Mouse (Mus musculus): ENCODE results near the gene Tfpt.
"Not testable (repeated sequence)": the region's sequence is repeated elsewhere in the genome, so short reads cannot be mapped to it uniquely, and the experiment has no call there.

The Tfpt gene

DNA sequence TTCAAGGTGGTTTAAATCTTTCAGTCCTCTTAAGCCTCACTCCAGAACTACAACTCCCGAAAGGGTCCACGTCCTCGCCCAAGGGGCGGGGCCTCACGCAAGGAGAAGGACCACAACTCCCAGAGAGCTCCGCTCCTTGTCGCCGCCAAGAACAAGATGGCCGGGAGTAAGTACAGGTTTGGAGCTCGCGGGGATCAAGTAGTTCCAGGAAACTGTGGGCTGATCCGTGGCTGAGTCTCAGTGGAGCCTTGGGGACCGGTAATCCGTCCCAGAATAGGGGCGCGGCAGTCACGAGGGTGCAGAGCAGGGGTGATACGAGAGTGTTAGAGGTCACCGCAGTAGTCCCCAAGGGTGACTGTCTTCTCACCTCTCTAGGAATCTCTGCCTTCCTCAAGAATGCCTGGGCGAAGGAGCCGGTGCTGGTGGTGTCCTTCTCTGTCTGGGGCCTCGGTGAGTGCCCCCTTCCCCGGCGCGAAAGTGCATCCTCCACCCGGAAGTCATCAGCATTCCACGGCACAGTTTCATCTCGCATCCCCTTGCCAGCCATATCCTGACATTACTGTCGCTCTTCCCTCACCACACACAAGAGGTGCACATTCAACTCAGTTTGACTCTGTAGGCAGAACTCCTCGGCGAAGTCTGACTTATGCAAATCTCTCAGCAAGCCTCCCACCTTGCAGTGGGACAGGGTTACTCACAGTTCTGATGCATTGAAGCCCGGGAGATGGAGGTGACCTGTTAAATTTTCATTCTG is 12.3 kb downstream of the Tfpt start, which contains the start of gene Ndufa3:
Ndufa3 (plus strand) TSS at position 132 of the 754 bp plus-strand sequence.
- in situ Hi-C loops (cut with MseI, MboI): no loop called here

DNA sequence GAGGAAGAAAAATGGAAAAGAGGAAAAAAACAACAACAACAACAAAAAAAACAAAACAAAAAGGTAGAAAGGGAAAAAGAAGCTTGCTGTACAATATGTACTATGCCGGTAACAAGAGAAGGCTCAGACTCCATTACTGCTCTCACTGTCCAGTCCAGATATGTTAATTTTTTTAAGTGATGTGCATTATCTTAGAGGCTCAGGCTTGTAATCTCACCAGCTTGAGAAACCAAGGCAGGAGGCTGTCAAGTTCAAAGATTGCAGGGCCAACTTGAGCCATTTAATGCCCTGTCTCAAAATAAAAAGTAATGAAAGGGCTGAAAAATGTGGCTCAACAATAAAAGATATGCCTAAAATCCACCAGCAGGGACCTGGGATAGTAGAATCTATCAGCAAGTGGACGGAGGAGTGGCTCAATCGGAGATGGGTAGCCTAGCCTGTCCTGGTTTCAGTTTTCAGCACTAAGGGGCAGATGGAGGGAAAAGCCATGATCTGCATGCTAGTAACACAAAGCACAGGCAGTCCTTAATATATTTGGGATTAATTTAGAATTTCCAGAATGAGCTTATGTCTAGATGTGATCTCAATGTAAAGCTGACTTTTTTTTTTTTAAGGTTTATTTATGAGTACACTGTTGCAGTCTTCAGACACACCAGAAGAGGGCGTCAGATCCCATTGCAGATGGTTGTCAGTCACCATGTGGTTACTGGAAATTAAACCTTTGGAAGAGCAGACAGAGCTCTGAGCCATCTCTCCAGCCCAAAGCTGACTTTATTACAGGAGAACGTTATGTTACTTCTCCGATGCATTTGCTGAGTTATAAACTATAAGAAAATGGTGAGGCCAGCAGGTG is 13.1 kb downstream of the Tfpt start:
- in situ Hi-C loops (cut with MseI, MboI): no loop called here

DNA sequence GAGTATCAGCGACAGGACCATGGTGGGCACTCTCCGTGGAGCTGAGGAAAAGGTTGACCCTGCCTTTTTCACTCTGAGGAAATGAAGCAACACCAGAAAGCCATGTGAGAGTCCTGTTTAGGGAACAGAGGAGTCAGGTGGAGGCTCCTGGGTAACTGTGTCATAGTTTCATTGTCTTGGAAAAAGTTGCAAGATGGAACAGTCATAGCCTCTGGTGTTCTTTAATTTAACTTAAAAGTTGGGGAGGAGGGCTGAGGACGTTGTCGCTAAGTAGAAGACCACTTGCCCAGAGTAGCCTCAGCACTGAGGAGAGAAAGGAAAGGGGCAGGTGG is 13.7 kb downstream of the Tfpt start, which contains the start of gene Oscar:
Oscar (minus strand) TSS at position 101 of the 332 bp plus-strand sequence.
- in situ Hi-C loops (cut with MseI, MboI): no loop called here

DNA sequence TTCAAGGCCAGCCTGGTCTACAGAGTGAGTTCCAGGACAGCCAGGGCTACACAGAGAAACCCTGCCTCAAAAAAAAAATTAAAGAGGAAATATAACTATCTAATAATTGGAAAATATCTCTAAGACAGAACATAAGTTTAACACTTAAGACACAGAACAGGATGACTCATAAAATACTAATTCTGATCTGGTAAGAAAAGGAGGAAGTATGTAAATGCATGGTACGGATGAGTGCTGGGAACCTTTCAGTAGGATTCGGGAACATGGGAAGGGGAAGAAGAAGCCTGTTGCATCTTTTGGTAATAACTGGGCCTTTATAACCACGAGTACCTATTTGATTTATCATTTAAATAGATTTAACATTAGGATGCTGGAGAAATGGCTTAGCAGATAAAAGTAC is 15.7 kb downstream of the Tfpt start:
- in situ Hi-C loops (cut with MseI, MboI): no loop called here

DNA sequence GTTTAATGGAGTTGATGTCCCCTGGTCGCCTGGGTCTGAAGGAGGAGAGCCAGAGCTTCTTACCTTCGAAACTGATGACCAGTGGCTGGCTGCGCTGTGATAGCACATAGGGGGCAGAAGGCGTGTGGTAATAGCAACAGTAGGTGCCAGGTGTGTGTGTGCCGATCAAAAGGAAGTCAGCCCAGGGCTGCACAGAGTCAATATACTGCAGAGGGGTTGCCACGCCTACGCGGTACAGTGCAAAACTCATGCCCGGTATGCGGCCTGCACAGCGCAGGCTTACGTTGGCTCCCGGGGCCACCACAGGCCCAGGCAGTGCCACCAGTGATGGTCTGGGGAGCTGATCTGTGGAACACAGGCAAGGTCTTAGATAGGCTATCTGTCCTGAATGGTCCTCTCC is 18.7 kb downstream of the Tfpt start:
- in situ Hi-C loops (cut with MseI, MboI): no loop called here

- in situ Hi-C loops (cut with MseI, MboI): no loop called here
These were observed 19.3 kb downstream of the Tfpt start for GRCm38 (mm10) chr7:3610437-3610836.

DNA sequence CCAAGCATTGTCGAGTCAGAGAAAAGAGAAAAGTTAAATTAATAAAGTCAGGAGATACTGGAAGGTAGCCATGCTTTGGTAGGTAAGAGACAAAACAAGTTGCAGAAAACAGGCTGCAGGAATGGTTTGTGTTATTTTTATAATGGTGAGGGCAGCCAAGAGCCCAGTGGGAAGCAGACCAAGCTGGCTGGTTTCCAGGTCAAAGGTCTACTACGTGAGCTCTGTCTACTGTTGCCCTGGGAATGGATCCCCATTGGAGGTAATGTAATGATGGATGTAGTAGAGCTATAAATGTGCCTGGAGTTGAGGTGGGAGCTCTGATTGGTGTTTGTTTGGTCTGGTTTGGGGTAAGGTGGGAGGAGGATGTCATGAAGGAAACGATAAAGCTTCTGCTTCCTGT is 20.6 kb downstream of the Tfpt start:
- in situ Hi-C loops (cut with MseI, MboI): no loop called here

- in situ Hi-C loops (cut with MseI, MboI): no loop called here
These were observed 21.1 kb downstream of the Tfpt start for GRCm38 (mm10) chr7:3608668-3609067.

DNA sequence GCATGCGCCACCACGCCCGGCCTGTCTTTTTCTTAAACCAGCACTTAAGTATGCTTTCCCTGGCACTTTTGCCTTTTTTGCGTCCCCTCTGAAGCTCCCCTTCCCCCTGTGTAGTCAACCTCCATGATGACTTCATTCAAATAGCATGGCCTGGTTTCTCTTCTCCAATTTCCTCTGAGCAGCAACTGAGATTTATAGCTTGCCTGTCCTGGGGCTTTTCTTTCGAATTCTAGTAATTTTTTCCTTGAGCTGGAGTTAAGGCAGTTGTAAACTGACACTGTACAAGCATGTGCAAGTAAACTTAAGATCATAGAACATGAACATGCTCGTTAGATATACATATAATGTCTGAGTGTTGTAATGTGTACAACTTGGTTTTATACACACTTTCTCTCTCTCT is 22.3 kb downstream of the Tfpt start:
- in situ Hi-C loops (cut with MseI, MboI): no loop called here

- in situ Hi-C loops (cut with MseI, MboI): no loop called here
These were observed 22.9 kb downstream of the Tfpt start for GRCm38 (mm10) chr7:3606798-3607197.

DNA sequence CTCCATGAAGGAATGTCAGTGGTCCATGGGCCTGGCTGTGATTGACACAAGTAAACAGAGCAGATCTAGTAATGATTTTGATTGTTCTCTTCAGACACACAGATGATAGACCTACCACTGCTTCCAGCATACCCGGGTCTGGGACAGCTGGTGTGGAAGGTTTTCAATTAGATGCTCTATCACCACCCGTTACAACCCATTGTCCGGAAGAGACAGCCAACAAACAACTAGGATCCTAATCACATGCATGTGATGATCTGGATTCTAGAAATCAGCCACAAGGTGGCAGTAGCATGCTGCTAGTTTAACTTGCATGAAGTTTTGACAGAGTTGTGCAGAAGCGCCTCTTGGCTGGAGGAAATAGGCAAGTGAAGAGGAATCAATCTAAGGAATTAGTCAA is 28.6 kb downstream of the Tfpt start:
- in situ Hi-C loops (cut with MseI, MboI): no loop called here

GRCm38 (mm10) chr7:3597755-3598154 is 32.0 kb downstream of the Tfpt start:
- in situ Hi-C loops (cut with MseI, MboI): not testable (repeated sequence)

DNA sequence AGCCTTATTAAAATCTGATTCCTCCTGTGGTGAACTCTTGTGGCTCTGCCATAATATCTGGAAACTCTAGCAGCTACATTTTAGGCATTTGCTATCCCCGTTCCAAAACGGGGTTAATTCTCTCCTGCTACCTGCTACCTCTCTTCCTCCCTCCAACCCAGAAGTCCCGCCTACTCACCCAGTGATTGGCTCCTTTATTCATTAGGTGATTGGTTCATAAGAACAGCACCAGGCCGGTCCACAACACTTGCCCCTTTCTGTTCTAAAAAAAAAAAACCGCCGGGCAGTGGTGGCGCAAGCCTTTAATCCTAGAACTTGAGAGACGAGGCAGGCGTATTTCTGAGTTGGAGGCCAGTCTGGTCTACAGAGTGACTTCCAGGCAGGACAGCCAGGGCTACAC is 34.6 kb downstream of the Tfpt start:
- in situ Hi-C loops (cut with MseI, MboI): no loop called here

- in situ Hi-C loops (cut with MseI, MboI): no loop called here
These were observed 35.0 kb downstream of the Tfpt start for GRCm38 (mm10) chr7:3594686-3595085.

DNA sequence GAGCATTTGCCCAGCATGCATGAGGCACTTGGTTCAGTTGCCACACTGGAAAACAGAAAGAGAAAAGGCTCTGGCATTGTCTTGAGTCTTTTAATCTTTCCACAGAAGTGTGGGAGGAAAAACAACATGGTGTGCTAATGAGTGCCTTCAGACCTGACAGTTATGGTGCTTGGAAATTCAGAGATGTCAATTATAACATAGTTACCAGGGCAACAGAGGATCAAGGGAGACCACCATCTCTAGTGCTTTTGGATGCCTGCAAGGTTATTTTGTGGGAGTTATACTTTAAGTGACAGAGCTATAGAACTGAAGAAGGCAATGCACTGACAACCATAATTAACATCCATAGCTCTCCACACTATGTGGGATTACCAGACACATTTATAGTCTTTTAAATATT is 35.9 kb downstream of the Tfpt start:
- in situ Hi-C loops (cut with MseI, MboI): no loop called here

GRCm38 (mm10) chr7:3591534-3591933 is 38.2 kb downstream of the Tfpt start:
- in situ Hi-C loops (cut with MseI, MboI): no loop called here

GRCm38 (mm10) chr7:3590550-3590949 is 39.2 kb downstream of the Tfpt start:
- in situ Hi-C loops (cut with MseI, MboI): no loop called here

GRCm38 (mm10) chr7:3587292-3587691 is 42.4 kb downstream of the Tfpt start:
- in situ Hi-C loops (cut with MseI, MboI): no loop called here

GRCm38 (mm10) chr7:3586255-3586654 is 43.5 kb downstream of the Tfpt start:
- in situ Hi-C loops (cut with MseI, MboI): no loop called here

- in situ Hi-C loops (cut with MseI, MboI): no loop called here
These were observed 44.0 kb downstream of the Tfpt start for GRCm38 (mm10) chr7:3585763-3586162.

DNA sequence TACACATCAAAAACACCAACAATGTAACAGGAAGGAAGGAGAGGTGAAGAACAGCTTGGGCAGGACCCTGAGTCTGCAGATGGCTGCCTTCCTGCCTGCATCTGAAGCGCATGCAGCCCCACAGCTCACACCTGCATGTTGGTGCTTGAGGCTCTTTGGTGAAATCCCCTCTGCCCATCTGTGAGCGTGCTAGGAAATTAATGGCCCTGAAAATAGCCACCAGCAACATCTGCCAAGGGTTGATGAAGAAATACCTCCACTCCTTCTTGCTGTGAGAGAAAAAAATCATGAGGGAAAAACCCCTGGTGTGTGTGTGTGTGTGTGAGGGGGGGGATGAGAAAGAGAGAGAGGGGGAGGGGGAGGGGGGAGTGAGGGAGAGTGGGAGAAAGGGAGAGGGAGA is 49.7 kb downstream of the Tfpt start:
- in situ Hi-C loops (cut with MseI, MboI): no loop called here

GRCm38 (mm10) chr7:3578952-3579546 is 50.7 kb downstream of the Tfpt start:
- in situ Hi-C loops (cut with MseI, MboI): no loop called here

DNA sequence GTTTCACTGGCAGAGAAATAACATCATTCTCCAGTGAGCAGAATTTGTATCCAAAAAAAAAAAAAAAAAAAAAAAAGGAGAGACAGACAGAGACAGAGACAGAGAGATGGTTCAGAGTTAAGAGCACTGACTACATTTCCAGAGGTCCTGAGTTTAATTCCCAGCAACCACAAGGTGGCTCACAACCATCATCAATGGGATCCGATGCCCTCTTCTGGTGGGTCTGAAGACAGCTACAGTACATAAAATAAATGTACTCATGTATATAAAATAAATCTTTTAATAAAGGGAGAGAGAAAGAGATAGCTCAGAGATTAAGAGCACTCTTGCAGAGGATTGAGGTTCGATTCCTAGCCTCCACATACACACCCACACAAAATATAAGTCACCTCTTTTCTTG is 51.5 kb downstream of the Tfpt start:
- in situ Hi-C loops (cut with MseI, MboI): no loop called here
